Mouse (Mus musculus) T-cell, adult 2 months (primary cell): Measurements from ENCODE around the gene Ly6g6c.

Experiments
- DNase-seq: peaks from one replicate; pipeline ENCODE4 v3.0.0; 2022; ENCODE audit warnings: low spot score

Ly6g6c gene

DNA sequence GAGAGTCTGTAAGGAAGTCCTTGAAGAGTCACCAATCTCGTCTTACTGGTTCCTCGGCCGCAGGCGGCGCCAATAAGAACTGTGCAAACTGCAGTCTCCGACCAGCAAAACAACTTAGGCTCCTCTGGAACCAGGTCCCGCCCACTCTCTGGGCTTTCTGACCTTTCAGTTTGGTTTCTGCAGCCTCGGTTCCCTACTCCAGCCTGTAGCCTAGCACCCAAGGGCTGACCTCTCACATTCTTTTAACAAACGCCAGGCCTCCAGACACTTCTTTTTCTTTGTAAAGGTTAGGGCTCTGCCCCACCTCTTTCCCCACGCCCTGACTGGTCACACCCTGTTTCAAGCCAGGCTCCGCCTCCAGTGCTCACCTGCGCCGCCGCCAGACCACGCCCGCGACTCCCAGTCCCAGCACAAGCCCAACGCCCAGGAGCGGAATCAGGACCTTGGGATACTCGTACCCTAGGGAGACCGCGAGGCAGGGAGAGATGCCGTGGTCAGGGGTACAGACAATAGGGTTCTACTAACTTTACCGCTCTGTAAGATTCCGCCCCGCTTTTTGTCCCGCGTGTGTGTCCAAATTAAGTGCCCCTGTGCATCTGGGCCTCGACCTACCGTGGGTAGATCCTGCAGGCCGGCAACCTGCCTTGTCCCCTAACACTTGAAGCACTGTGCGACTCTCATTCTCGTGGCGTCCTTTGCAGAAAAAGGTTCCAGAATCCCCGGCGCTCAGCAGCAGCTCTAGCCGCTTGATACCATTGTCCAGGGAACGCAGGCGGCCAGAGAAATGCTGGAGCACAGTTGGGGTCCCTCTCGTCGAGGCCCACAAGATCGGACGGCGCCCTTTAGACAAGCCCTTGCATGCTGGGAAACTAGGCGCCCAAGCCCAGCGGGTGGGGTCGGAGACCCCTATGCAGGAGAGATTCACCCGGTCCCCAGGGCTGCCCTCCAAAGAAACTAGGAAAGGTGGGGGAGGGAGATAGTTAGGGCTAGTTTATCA is at the start of gene Ly6g6c:
Ly6g6c (plus strand) TSS at position 438 of the 997 bp plus-strand sequence.
- DNase-seq: no peak

DNA sequence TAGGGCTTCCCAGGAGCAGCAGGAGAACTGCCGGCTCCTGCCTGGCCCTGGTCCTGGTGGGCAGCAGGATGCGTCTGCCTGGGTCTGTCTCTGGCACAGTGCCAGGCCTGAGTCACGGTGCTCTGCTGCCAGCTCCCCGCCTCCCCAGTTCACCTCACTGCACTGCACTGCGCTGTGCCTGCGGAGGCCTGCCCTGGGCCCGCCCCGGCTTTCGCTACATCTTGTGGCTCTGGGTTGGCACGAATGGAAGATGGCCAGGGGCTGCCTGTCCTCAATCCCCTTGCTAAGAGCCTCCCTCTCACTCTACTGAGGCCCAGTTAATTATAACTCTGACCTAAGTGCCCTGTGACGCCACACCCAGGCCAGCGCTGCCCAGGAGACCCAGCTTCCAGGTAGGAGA is 48.8 kb upstream of the Ly6g6c start, which contains the start of gene Vwa7:
Vwa7 (plus strand) TSS at position 204 of the 400 bp plus-strand sequence.
- no peak for DNase-seq

- DNase-seq: peak; percentile 29
These were observed 48.1 kb upstream of the Ly6g6c start for GRCm38 (mm10) chr17:35016791-35017705.

GRCm38 (mm10) chr17:35017706-35018030 is 47.5 kb upstream of the Ly6g6c start:
- no peak for DNase-seq

- no peak for DNase-seq
These were observed 47.0 kb upstream of the Ly6g6c start for GRCm38 (mm10) chr17:35018171-35018570.

DNA sequence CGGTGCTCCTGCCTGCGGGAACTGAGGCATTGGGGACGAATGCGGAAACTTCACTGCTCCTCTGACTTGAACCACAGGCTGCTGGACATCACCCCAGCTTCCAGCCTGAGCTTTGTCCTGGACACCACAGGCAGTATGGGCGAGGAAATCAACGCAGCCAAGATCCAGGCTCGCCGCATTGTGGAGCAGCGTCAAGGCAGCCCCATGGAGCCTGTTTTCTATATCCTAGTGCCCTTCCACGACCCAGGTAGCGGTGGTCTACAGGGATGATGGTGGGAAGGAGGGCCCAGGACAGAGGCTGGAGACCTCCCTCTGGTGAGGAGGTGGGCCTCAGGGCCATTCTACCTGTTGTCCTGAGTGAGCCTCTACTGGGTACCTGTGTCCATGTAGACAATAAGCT is 45.3 kb upstream of the Ly6g6c start:
- DNase-seq: no peak

DNA sequence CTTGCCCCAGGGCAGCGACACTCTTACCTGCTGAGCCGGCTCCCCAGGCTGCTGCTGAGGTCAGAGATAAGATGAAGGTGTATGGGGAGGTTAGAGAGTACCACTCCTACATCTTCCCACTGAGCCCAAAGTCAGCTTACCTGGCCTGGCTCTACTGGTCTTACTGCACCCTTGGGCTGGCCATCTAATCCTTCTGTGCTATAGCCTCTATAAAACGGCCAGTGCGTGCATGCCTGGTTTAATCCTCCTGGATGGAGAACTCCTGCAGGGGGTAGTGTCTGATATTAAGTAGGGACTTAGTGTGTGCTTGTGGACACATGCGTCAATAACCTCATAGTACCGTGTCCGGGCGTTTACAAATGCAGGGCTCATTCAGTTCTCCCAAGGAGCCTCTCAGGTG is 44.6 kb upstream of the Ly6g6c start:
- DNase-seq: no peak

DNA sequence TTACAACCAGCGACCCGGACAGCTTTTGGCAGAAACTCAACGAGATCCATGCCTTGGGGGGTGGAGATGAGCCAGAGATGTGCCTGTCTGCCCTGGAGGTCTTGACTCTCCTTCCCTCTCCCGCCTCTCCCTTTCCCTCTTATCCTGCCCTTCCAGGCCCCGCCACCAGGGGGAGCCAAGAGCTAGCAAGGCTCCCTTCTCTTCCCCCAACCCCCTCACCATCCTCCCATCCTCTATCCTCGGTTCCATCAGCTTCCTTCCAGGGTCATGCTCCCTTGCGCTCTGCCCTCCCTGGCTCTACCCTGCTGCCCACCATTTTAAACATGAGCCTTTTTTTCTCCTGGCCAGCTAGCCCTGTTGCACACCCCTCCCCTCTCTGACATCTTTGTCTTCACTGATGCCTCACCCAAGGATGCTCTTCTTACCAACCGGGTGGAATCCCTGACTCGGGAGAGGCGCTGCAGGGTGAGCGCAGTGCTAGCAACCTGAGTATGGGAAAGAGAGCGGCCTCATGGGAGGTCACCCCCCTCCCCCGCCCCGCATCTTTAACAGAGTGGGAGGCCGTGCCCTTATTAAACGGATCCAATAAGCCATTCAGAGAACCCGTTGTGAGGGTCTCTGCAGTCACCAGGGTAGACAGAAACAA is 43.9 kb upstream of the Ly6g6c start:
- peak; percentile 83 for DNase-seq

GRCm38 (mm10) chr17:35021842-35022477 is 43.2 kb upstream of the Ly6g6c start:
- no peak for DNase-seq

GRCm38 (mm10) chr17:35022541-35023060 is 42.6 kb upstream of the Ly6g6c start:
- no peak for DNase-seq

DNA sequence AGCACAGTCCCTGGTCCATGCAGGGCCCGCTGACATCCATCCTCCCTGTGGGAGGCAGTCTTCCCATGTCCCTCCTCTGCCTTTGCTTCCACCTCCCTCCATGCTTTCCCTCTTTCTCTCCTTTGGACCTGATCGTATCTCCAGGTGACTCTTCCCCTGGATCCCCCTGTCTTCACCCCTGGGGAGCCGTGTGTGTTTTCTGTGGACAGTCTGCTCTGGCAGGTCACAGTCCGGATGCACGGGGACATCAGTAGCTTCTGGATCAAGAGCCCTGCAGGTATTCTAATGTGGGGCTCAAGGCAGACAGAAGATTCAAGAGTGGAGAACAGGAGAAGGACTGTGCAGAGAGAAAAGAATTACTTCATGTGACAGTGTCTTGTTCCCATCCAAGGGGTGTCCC is 42.0 kb upstream of the Ly6g6c start:
- no peak for DNase-seq

GRCm38 (mm10) chr17:35023756-35024155 is 41.4 kb upstream of the Ly6g6c start:
- DNase-seq: no peak

GRCm38 (mm10) chr17:35024261-35024660 is 40.9 kb upstream of the Ly6g6c start:
- no peak for DNase-seq

DNA sequence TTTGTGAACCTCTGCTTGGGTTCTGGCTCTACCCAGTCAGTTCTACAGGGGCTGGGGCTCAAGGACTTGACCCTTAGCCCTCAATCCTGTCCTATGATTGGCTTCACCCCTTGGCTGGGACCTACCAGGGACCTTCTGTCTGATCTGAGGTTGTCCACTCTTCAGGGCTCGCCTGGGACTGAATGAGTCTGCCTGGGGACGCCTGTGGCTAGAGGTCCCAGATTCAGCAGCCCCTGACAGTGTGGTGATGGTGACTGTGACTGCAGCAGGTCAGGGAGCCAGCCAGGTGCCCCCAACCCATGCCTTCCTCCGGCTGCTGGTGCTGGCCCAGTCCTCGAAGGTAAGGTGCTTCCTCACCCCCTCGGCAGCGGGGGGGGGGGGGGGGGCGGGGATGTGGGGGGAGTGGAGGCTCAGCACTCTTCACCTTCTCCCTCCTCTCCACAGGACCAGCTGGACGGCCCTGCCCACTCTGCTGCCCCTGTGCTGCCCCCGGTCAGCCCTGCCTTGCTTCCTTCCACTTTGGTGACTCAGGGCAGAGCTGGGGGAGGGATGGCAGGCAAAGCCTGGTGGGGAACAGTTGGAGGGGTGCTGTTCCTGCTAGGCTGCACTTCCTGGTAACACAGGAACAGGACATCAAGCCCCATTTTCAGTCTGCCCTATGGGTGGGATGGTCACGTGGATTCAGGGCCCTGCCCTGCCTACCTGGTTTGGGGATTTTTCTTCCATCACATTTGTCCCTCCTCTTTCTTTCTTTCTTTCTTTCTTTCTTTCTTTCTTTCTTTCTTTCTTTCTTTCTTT is 40.3 kb upstream of the Ly6g6c start:
- no peak for DNase-seq

GRCm38 (mm10) chr17:35026206-35026605 is 39.0 kb upstream of the Ly6g6c start:
- no peak for DNase-seq

DNA sequence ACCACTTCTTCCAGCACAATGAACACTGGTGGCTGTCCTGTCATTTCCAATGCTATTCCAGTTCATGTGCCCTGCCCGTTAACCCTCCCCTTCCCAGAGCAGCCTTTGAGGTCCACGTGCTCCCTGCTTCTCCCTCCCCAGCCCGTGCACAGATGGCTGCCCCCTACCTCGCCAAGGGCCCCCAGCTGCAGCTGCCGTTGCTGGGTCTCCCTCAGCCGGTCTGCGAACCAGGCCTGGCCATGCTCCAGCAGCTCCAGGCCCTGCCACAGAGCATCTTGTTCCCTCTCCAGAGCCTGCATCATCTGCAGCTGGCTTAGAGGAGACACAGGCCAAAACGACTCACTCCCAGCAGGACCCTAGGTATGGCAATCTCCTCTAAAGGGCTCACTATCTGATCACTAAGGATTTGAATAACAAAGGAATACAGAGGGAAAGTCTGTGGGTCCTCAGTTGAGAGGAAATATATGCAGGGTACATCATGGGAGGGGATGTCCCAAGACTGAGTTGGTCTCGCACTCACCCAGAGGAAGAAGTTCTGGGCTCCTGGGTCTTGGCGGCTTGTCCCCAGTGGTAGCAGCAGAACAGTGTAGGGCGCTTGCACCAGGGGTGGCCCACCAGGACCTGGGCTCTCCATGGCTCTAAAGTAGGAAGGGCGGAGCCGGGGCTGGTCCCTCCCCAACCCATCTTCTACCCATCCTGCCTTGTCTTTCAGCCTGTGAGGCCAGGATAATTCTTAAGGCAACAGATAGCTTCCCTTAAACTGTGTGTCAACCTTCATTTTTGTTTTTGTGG is 37.7 kb upstream of the Ly6g6c start, which contains the start of gene Sapcd1:
Sapcd1 (minus strand) TSS at position 740 of the 792 bp plus-strand sequence.
- no peak for DNase-seq

- DNase-seq: no peak
These were observed 36.9 kb upstream of the Ly6g6c start for GRCm38 (mm10) chr17:35028315-35028714.

DNA sequence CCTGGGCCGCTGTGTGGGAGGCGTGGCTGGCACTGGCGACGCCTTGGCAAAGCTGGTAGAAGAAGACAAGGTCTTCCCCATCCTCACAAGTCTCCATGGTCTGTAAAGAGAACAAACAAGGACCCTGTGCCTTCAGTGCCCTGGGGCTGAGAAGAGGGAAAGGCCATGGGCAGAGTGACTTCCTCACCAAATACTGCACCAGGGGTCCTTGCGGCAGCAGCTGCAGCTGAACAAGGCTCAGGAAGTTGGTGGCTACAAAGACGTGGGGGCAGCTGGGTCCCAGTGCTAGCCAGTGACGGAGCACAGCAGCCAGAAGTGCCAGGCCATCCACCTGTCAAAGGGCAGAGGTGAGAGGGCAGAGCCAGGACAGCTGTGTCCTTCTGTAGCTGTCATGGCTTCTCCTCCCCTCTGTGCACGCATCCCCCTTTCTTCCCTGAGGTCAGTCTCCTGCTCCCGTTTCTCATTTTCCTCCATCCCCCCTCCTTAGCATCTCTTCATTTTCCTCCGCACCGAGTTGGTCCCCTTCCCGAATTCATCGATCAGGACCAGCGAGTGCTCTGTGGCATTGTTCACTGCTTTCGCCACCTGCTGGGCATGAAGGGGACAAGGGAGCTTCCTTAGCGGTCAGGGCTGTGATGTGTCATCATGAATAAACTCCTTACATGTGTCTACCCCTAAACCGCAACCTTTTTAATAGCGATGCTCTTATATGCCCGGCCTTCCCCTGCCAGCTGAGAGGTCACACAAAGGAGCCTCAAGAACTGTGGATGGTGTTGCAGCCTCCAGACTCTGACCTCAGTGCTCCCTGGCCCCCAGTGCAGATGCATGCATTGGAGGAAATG is 35.3 kb upstream of the Ly6g6c start:
- DNase-seq: no peak

DNA sequence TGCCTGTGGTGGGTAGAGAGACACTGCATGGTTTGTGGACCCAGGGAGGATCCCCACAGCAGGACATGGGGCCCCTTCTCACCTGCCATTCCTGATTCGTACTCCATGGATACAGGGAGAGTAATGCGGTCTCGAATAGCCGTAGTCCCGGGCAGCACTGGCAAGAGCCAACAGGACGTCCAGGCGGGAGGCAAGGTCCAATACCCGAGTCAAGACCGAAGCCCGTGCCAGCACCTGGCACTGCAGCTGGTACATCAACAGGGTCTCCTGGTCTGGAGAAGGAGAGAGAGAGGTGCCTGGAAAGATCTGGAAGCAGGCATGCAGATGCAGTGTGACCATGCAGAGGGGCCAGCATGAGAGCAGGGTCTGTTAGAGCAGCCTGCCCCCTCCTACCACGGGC is 33.9 kb upstream of the Ly6g6c start:
- no peak for DNase-seq
